Mouse (Mus musculus) 416B (cell line): ENCODE measurements around the gene Ak4.

Experiments used
- DNase-seq: peaks from one replicate; pipeline ENCODE4 v3.0.0; 2011; ENCODE audit warnings: low read depth

Ak4 gene

GRCm38 (mm10) chr4:101511768-101512521 lies 92.9 kb downstream of the Ak4 start:
- DNase-seq, result peak; percentile 21

GRCm38 (mm10) chr4:101513251-101513650 lies 94.2 kb downstream of the Ak4 start:
- DNase-seq, result peak; percentile 66

- no peak for DNase-seq
Measured at GRCm38 (mm10) chr4:101515853-101516252, 96.8 kb downstream of the Ak4 start.
